Mouse (Mus musculus): ENCODE results near the gene Cyp2b19. TPM values are rescaled to one million over a fixed set of nuclear protein-coding genes. Genes with fewer than 3 reads are reported as not detected.
"Not testable (repeated sequence)": the region's sequence is repeated elsewhere in the genome, so short reads cannot be mapped to it uniquely, and the experiment has no call there.

Cyp2b19 gene
- not detected for total RNA-seq (2021)
- long read RNA-seq, experiment 1: 0 reads
- long read RNA-seq, experiment 2: 0 reads

GRCm38 (mm10) chr7:26756842-26757241, at the start of gene Cyp2b19:
TSS of gene Cyp2b19 (plus strand) at chr7:26757142.
- no peak for DNase-seq

GRCm38 (mm10) chr7:26711061-26711460, 45.9 kb upstream of the Cyp2b19 start:
- DNase-seq: no peak

GRCm38 (mm10) chr7:26738940-26739339, 18.0 kb upstream of the Cyp2b19 start:
- no peak for DNase-seq

- DNase-seq: no peak
Measured at GRCm38 (mm10) chr7:26743948-26744347, 13.0 kb upstream of the Cyp2b19 start.

GRCm38 (mm10) chr7:26745486-26745885, 11.5 kb upstream of the Cyp2b19 start:
- DNase-seq: no peak

GRCm38 (mm10) chr7:26767084-26767483, 10.1 kb downstream of the Cyp2b19 start:
- no peak for DNase-seq

GRCm38 (mm10) chr7:26769881-26770470, 13.0 kb downstream of the Cyp2b19 start:
- DNase-seq: no peak

- no peak for DNase-seq
Measured at GRCm38 (mm10) chr7:26772866-26773586, 16.1 kb downstream of the Cyp2b19 start.

- no peak for DNase-seq
Measured at GRCm38 (mm10) chr7:26775866-26776265, 18.9 kb downstream of the Cyp2b19 start.

GRCm38 (mm10) chr7:26777806-26778205, 20.9 kb downstream of the Cyp2b19 start:
- DNase-seq: no peak

GRCm38 (mm10) chr7:26778474-26778873, 21.5 kb downstream of the Cyp2b19 start:
- DNase-seq: no peak

GRCm38 (mm10) chr7:26779799-26780416, 23.0 kb downstream of the Cyp2b19 start:
- DNase-seq: no peak

GRCm38 (mm10) chr7:26780510-26780909, 23.6 kb downstream of the Cyp2b19 start:
- DNase-seq: no peak

- no peak for DNase-seq
Measured at GRCm38 (mm10) chr7:26780998-26781766, 24.2 kb downstream of the Cyp2b19 start.

- no peak for DNase-seq
Measured at GRCm38 (mm10) chr7:26781767-26782131, 24.8 kb downstream of the Cyp2b19 start.

- DNase-seq: no peak
Measured at GRCm38 (mm10) chr7:26783163-26783562, 26.2 kb downstream of the Cyp2b19 start.

- not testable (repeated sequence) for DNase-seq
Measured at GRCm38 (mm10) chr7:26786013-26786412, 29.1 kb downstream of the Cyp2b19 start.

- DNase-seq: no peak
Measured at GRCm38 (mm10) chr7:26789984-26790383, 33.0 kb downstream of the Cyp2b19 start.

GRCm38 (mm10) chr7:26800104-26800503, 43.2 kb downstream of the Cyp2b19 start:
- DNase-seq: no peak

GRCm38 (mm10) chr7:26800996-26801395, 44.1 kb downstream of the Cyp2b19 start:
- no peak for DNase-seq

- no peak for DNase-seq
Measured at GRCm38 (mm10) chr7:26808592-26808991, 51.6 kb downstream of the Cyp2b19 start, which contains the start of gene Cyp2g1. TSS of gene Cyp2g1 (plus strand) at chr7:26808892.
